Mouse (Mus musculus): ENCODE data around the gene Smyd4. TPM values are rescaled to one million over a fixed set of nuclear protein-coding genes. Genes with fewer than 3 reads are reported as not detected.

The Smyd4 gene
- polyA plus RNA-seq, 2 experiments = 7.9 to 11.6 TPM

GRCm38 (mm10) chr11:75344716-75345115 is 3.5 kb upstream of the Smyd4 start:
- 88% methylated on average over 5 of the region's 5 CpGs for WGBS
- Histone ChIP-seq H3K9ac (ENCODE audit: low read depth, low read length, severe bottlenecking) (no peak overlapping the region), H3K36me3 (ENCODE audit: control insufficient read depth, insufficient read depth, low read length) (peaks cover 22% of the 10 kb centered on the region), H3K9me3 (ENCODE audit: control insufficient read depth, low read length) (no peaks in the 10 kb centered on the region), H3K27ac (replicated peaks; ENCODE audit: low read depth, low read length) (no peak overlapping the region), H3K27me3 (ENCODE audit: control insufficient read depth, insufficient read depth, low read length) (no peaks in the 10 kb centered on the region), H3K4me1 (ENCODE audit: control insufficient read depth, insufficient read depth, low read length) (peaks cover 21% of the 10 kb centered on the region), H3K4me3 (replicated peaks; ENCODE audit: low read length) (no peak overlapping the region), H3K4me2 (replicated peaks; ENCODE audit: low read depth, low read length, severe bottlenecking) (no peak overlapping the region)
- TF ChIP-seq POLR2A (IDR thresholded peaks at IDR 0.05; ENCODE audit: borderline replicate concordance, extremely low read depth, insufficient read depth, insufficient read length) = no peak
- no peak for DNase-seq (ENCODE audit: low spot score)
- no peak for ATAC-seq (ENCODE audit: low FRiP score, low read depth)

DNA sequence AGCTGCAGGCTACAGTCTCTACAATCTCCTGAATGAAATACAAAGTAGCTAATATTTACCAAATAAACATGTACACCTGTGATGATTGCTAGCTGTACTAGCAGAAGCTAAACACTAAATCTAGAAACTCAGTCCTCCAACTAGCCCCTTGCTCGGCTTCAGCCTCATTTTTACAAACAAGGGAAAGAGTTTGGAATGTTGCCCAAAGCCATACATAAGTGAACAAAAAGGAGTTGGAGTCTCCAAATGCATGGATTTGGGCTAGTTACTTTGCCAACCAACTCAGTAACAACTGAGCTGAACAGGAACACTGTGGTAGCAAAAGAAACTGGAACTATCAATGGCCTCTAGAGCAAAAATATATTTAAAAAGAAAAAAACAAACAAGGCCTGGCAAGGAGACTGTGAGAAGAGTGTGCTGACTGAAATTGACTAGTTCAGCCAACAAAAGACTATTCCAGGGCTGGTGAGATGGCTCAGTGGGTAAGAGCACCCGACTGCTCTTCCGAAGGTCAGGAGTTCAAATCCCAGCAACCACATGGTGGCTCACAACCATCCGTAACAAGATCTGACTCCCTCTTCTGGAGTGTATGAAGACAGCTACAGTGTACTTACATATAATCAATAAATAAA is 1.6 kb upstream of the Smyd4 start:
- H3K9me3 ChIP-seq (ENCODE audit: control insufficient read depth, low read length) = no peaks in the 10 kb centered on the region
- H3K27me3 ChIP-seq (ENCODE audit: control insufficient read depth, insufficient read depth, low read length) = no peaks in the 10 kb centered on the region
- no peak for TF ChIP-seq POLR2A (IDR thresholded peaks at IDR 0.05; ENCODE audit: borderline replicate concordance, extremely low read depth, insufficient read depth, insufficient read length)
- H3K4me3 ChIP-seq (replicated peaks; ENCODE audit: low read length) = peak overlapping the region; percentile 6; the same call in 1 of the 2 replicates
- peaks cover 21% of the 10 kb centered on the region for H3K4me1 ChIP-seq (ENCODE audit: control insufficient read depth, insufficient read depth, low read length)
- peak overlapping the region; percentile 76 for H3K4me2 ChIP-seq (replicated peaks; ENCODE audit: low read depth, low read length, severe bottlenecking)
- no peak for ATAC-seq (ENCODE audit: low FRiP score, low read depth)
- 54% methylated on average over 3 of the region's 4 CpGs for WGBS
- 0 out of 2 replicates have a peak, but pooled peaks cover 2% of the 10 kb centered on the region for H3K36me3 ChIP-seq (ENCODE audit: control insufficient read depth, insufficient read depth, low read length)
- no peak for DNase-seq (ENCODE audit: low spot score)
- no peak overlapping the region for H3K27ac ChIP-seq (replicated peaks; ENCODE audit: low read depth, low read length)
- no peak overlapping the region; the same call in none of the 2 replicates for H3K9ac ChIP-seq (ENCODE audit: low read depth, low read length, severe bottlenecking)

DNA sequence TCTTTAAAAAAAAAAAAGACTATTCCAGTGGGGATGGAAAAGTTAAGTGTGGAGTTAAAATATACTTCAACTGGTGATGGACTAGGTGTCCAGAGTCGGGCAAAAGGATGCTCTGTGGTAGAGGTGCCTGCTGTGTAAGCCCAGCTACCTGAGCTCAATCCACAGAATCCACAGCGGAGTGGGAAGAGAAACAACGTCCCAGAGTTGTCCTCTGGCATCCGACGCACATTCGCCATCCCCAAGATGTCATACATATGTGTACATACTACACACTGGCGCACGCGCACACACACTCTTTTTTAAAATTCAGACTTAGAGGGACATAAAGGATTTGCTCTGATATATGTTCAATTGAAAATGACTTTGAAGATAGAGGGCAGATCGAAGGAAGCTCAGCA is 1.0 kb upstream of the Smyd4 start:
- WGBS = 33% methylated on average over 10 of the region's 10 CpGs
- Histone ChIP-seq H3K4me3 (replicated peaks; ENCODE audit: low read length) (peak overlapping the region; percentile 70), H3K4me2 (replicated peaks; ENCODE audit: low read depth, low read length, severe bottlenecking) (peak overlapping the region; percentile 76), H3K27ac (replicated peaks; ENCODE audit: low read depth, low read length) (no peak overlapping the region), H3K9ac (ENCODE audit: low read depth, low read length, severe bottlenecking) (peak overlapping the region; percentile 68), H3K9me3 (ENCODE audit: control insufficient read depth, low read length) (no peaks in the 10 kb centered on the region), H3K27me3 (ENCODE audit: control insufficient read depth, insufficient read depth, low read length) (no peaks in the 10 kb centered on the region), H3K4me1 (ENCODE audit: control insufficient read depth, insufficient read depth, low read length) (peaks cover 21% of the 10 kb centered on the region), H3K36me3 (ENCODE audit: control insufficient read depth, insufficient read depth, low read length) (no peaks in the 10 kb centered on the region)
- DNase-seq (ENCODE audit: low spot score) (no peak), ATAC-seq (ENCODE audit: low FRiP score, low read depth) (no peak)
- no peak for TF ChIP-seq POLR2A (IDR thresholded peaks at IDR 0.05; ENCODE audit: borderline replicate concordance, extremely low read depth, insufficient read depth, insufficient read length)

GRCm38 (mm10) chr11:75347596-75347995 is 637 bp upstream of the Smyd4 start:
- no peak for DNase-seq (ENCODE audit: low spot score)
- Histone ChIP-seq H3K27ac (replicated peaks; ENCODE audit: low read depth, low read length) (peak overlapping the region; percentile 56; the same call in 1 of the 2 replicates), H3K36me3 (ENCODE audit: control insufficient read depth, insufficient read depth, low read length) (no peaks in the 10 kb centered on the region), H3K9ac (ENCODE audit: low read depth, low read length, severe bottlenecking) (peak overlapping the region; percentile 68), H3K4me1 (ENCODE audit: control insufficient read depth, insufficient read depth, low read length) (peaks cover 21% of the 10 kb centered on the region), H3K27me3 (ENCODE audit: control insufficient read depth, insufficient read depth, low read length) (no peaks in the 10 kb centered on the region), H3K9me3 (ENCODE audit: control insufficient read depth, low read length) (no peaks in the 10 kb centered on the region), H3K4me3 (replicated peaks; ENCODE audit: low read length) (peak overlapping the region; percentile 70), H3K4me2 (replicated peaks; ENCODE audit: low read depth, low read length, severe bottlenecking) (peak overlapping the region; percentile 76)
- 2% methylated on average over 10 of the region's 10 CpGs for WGBS
- no peak for TF ChIP-seq POLR2A (IDR thresholded peaks at IDR 0.05; ENCODE audit: borderline replicate concordance, extremely low read depth, insufficient read depth, insufficient read length)
- ATAC-seq (ENCODE audit: low FRiP score, low read depth) = no peak

- Histone ChIP-seq H3K9me3 (ENCODE audit: control insufficient read depth, low read length) (no peaks in the 10 kb centered on the region), H3K27ac (replicated peaks; ENCODE audit: low read depth, low read length) (no peak overlapping the region; the same call in 1 of the 2 replicates), H3K9ac (ENCODE audit: low read depth, low read length, severe bottlenecking) (peak overlapping the region; percentile 68), H3K4me3 (replicated peaks; ENCODE audit: low read length) (peak overlapping the region; percentile 70), H3K4me2 (replicated peaks; ENCODE audit: low read depth, low read length, severe bottlenecking) (peak overlapping the region; percentile 76), H3K4me1 (ENCODE audit: control insufficient read depth, insufficient read depth, low read length) (peaks cover 21% of the 10 kb centered on the region), H3K27me3 (ENCODE audit: control insufficient read depth, insufficient read depth, low read length) (no peaks in the 10 kb centered on the region), H3K36me3 (ENCODE audit: control insufficient read depth, insufficient read depth, low read length) (peaks cover 4% of the 10 kb centered on the region; the same call in 1 of the 2 replicates)
- no peak for TF ChIP-seq POLR2A (IDR thresholded peaks at IDR 0.05; ENCODE audit: borderline replicate concordance, extremely low read depth, insufficient read depth, insufficient read length)
- WGBS = 43% methylated on average over 10 of the region's 10 CpGs
- DNase-seq (ENCODE audit: low spot score) (no peak), ATAC-seq (ENCODE audit: low FRiP score, low read depth) (no peak)
Observed at GRCm38 (mm10) chr11:75348890-75349261, 643 bp downstream of the Smyd4 start.

Measured in limb, embryonic 14.5 days (tissue).